Mouse (Mus musculus) intestine, embryonic 14.5 days (tissue): Measurements from ENCODE around the gene Arid5b. TPM values are rescaled to one million over a fixed set of nuclear protein-coding genes. Genes with fewer than 3 reads are reported as not detected.
A peak's percentile ranks its signal among the peaks of the same experiment; 100 is the strongest.

Source experiments
- ATAC-seq: fragments of 200-750 bp; cut with Nextera tagmentation; replicated peaks from 2 replicates; pipeline ENCODE4 v1.8.0; 2017; ENCODE audit warnings: low read depth, moderate number of reproducible peaks, moderate TSS enrichment, moderate library complexity; ENCODE audit not compliant: low FRiP score, low TSS enrichment
- DNase-seq: peaks from one replicate; pipeline ENCODE4 v3.0.0-alpha.2; 2018; ENCODE audit warnings: low spot score
- H3K27ac ChIP-seq: fragments of 300-500 bp; sonication (generic); 2 replicates; pipeline ENCODE4 v1.5.1; 2014; ENCODE audit warnings: low read depth, mild to moderate bottlenecking, control low read depth
- H3K27me3 ChIP-seq: fragments of 300-500 bp; sonication (generic); replicated peaks from 2 replicates; pipeline ENCODE4 v1.6.1; 2014; ENCODE audit warnings: low read length, control low read depth; ENCODE audit not compliant: control insufficient read depth, insufficient read depth
- H3K36me3 ChIP-seq: fragments of 300-500 bp; sonication (generic); 2 replicates; pipeline ENCODE4 v1.6.1; 2014; ENCODE audit warnings: low read length, control low read depth; ENCODE audit not compliant: control insufficient read depth, insufficient read depth
- H3K4me1 ChIP-seq: fragments of 300-500 bp; sonication (generic); replicated peaks from 2 replicates; pipeline ENCODE4 v1.6.1; 2014; ENCODE audit warnings: low read length, control low read depth, mixed read lengths; ENCODE audit not compliant: control insufficient read depth, insufficient read depth
- H3K4me2 ChIP-seq: fragments of 300-500 bp; sonication (generic); 2 replicates; pipeline ENCODE4 v1.6.1; 2014; ENCODE audit warnings: low read length
- H3K4me3 ChIP-seq: fragments of 300-500 bp; sonication (generic); 2 replicates; pipeline ENCODE4 v1.5.1; 2014; ENCODE audit warnings: low read depth, low read length, control low read depth, mixed read lengths
- H3K9ac ChIP-seq: fragments of 300-500 bp; sonication (generic); 2 replicates; pipeline ENCODE4 v1.6.1; 2014; ENCODE audit warnings: mild to moderate bottlenecking, low read length
- H3K9me3 ChIP-seq: fragments of 300-500 bp; sonication (generic); 2 replicates; pipeline ENCODE4 v1.6.1; 2016; ENCODE audit warnings: low read length, control low read depth; ENCODE audit not compliant: control insufficient read depth
- WGBS: fragments of 180-500 bp; shearing (Covaris S2); extraction: QIAGEN DNeasy Blood & Tissue Kit; methylation state at CpG from one replicate; pipeline ENCODE4 v1.1.7; 2014; 5-methylcytosine and 5-hydroxymethylcytosine counted together
- polyA plus RNA-seq: library from polyadenylated mRNA; unstranded; fragments of >200 nt; fragmentation: Nextera tagmentation; extraction: Ambion mirVana; gene quantifications from 2 replicates; pipeline ENCODE4 v1.2.1, GENCODE M21; 2014

The Arid5b gene
- polyA plus RNA-seq, 1 experiment from 2014 or later, result 34.0 TPM

- Histone ChIP-seq H3K9me3 (no peaks in the 10 kb centered on the region), H3K9ac (no peak overlapping the region), H3K4me3 (no peak overlapping the region), H3K36me3 (peaks cover 29% of the 10 kb centered on the region), H3K27ac (no peak overlapping the region), H3K4me1 (no peaks in the 10 kb centered on the region), H3K4me2 (no peak overlapping the region), H3K27me3 (no peaks in the 10 kb centered on the region)
- DNase-seq (no peak), ATAC-seq (no peak)
- WGBS, result 67% methylated on average over 8 of the region's 8 CpGs
Measured at GRCm38 (mm10) chr10:68112983-68113382, 165.6 kb downstream of the Arid5b start.

- 57% methylated on average over 5 of the region's 5 CpGs for WGBS
- Histone ChIP-seq H3K27ac (no peak overlapping the region), H3K9me3 (no peaks in the 10 kb centered on the region)
Measured at GRCm38 (mm10) chr10:68110607-68111006, 167.9 kb downstream of the Arid5b start.

GRCm38 (mm10) chr10:68110182-68110581 is 168.4 kb downstream of the Arid5b start:
- DNase-seq, result no peak
- no peak overlapping the region for H3K4me3 ChIP-seq
- H3K4me2 ChIP-seq, result no peak overlapping the region
- no peaks in the 10 kb centered on the region for H3K27me3 ChIP-seq
- 69% methylated on average over 8 of the region's 8 CpGs for WGBS
- H3K9ac ChIP-seq, result no peak overlapping the region
- H3K27ac ChIP-seq, result no peak overlapping the region
- peaks cover 20% of the 10 kb centered on the region for H3K4me1 ChIP-seq
- ATAC-seq, result no peak
- H3K36me3 ChIP-seq, result peaks cover 14% of the 10 kb centered on the region; the same call in 1 of the 2 replicates
- no peaks in the 10 kb centered on the region for H3K9me3 ChIP-seq

More at GRCm38 (mm10) chr10:68110607-68111006, 167.9 kb downstream of the Arid5b start:
- Histone ChIP-seq H3K27me3 (no peaks in the 10 kb centered on the region), H3K4me3 (no peak overlapping the region), H3K36me3 (peaks cover 14% of the 10 kb centered on the region; the same call in 1 of the 2 replicates), H3K4me1 (peaks cover 16% of the 10 kb centered on the region), H3K4me2 (no peak overlapping the region), H3K9ac (no peak overlapping the region)
- ATAC-seq (no peak), DNase-seq (no peak)

GRCm38 (mm10) chr10:68109651-68110050 is 168.9 kb downstream of the Arid5b start:
- Histone ChIP-seq H3K36me3 (peaks cover 13% of the 10 kb centered on the region; the same call in 1 of the 2 replicates), H3K4me2 (no peak overlapping the region), H3K27ac (no peak overlapping the region), H3K4me1 (peaks cover 25% of the 10 kb centered on the region), H3K9me3 (no peaks in the 10 kb centered on the region), H3K9ac (no peak overlapping the region), H3K27me3 (no peaks in the 10 kb centered on the region), H3K4me3 (no peak overlapping the region)
- ATAC-seq, result no peak
- WGBS, result 83% methylated on average over 1 of the region's 1 CpGs
- no peak for DNase-seq

GRCm38 (mm10) chr10:68107716-68108115 is 170.8 kb downstream of the Arid5b start:
- Histone ChIP-seq H3K27me3 (no peaks in the 10 kb centered on the region), H3K4me1 (peaks cover 32% of the 10 kb centered on the region), H3K36me3 (peaks cover 7% of the 10 kb centered on the region; the same call in 1 of the 2 replicates), H3K4me3 (no peak overlapping the region), H3K4me2 (no peak overlapping the region), H3K9ac (no peak overlapping the region), H3K9me3 (no peaks in the 10 kb centered on the region), H3K27ac (no peak overlapping the region)
- ATAC-seq (no peak), DNase-seq (no peak)
- WGBS, result 89% methylated on average over 6 of the region's 6 CpGs

GRCm38 (mm10) chr10:68106351-68106950 is 172.1 kb downstream of the Arid5b start:
- Histone ChIP-seq H3K36me3 (peaks cover 10% of the 10 kb centered on the region), H3K4me2 (no peak overlapping the region), H3K27ac (no peak overlapping the region; the same call in 1 of the 2 replicates), H3K27me3 (no peaks in the 10 kb centered on the region), H3K9ac (no peak overlapping the region), H3K4me1 (peaks cover 32% of the 10 kb centered on the region), H3K9me3 (no peaks in the 10 kb centered on the region), H3K4me3 (no peak overlapping the region)
- 48% methylated on average over 9 of the region's 9 CpGs for WGBS
- DNase-seq, result no peak
- ATAC-seq, result no peak

GRCm38 (mm10) chr10:68104881-68105781 is 173.4 kb downstream of the Arid5b start:
- H3K4me2 ChIP-seq, result 0 out of 2 replicates have a peak overlapping the region, but pooled peaks have one; percentile 8
- WGBS, result 56% methylated on average over 14 of the region's 14 CpGs
- no peaks in the 10 kb centered on the region for H3K9me3 ChIP-seq
- peaks cover 32% of the 10 kb centered on the region for H3K4me1 ChIP-seq
- no peak for ATAC-seq
- peak overlapping the region; percentile 86 for H3K27ac ChIP-seq
- peaks cover 23% of the 10 kb centered on the region for H3K36me3 ChIP-seq
- no peak overlapping the region for H3K4me3 ChIP-seq
- DNase-seq, result no peak
- no peak overlapping the region for H3K9ac ChIP-seq
- no peaks in the 10 kb centered on the region for H3K27me3 ChIP-seq

GRCm38 (mm10) chr10:68104481-68104880 is 174.1 kb downstream of the Arid5b start:
- no peaks in the 10 kb centered on the region for H3K9me3 ChIP-seq
- peaks cover 32% of the 10 kb centered on the region for H3K4me1 ChIP-seq
- H3K4me3 ChIP-seq, result no peak overlapping the region
- peak overlapping the region; percentile 86 for H3K27ac ChIP-seq
- 0 out of 2 replicates have a peak overlapping the region, but pooled peaks have one; percentile 8 for H3K4me2 ChIP-seq
- DNase-seq (no peak), ATAC-seq (no peak)
- peaks cover 28% of the 10 kb centered on the region for H3K36me3 ChIP-seq
- H3K27me3 ChIP-seq, result no peaks in the 10 kb centered on the region
- WGBS, result 17% methylated on average over 2 of the region's 2 CpGs
- H3K9ac ChIP-seq, result no peak overlapping the region
